Mouse (Mus musculus) lung, postnatal 0 days (tissue): ENCODE results near the gene Spata17.

ENCODE experiments used
- CTCF ChIP-seq: IDR thresholded peaks from 2 replicates; pipeline ENCODE4 v1.5.1; 2016; ENCODE audit warnings: antibody characterized with exemption, mild to moderate bottlenecking
- EP300 ChIP-seq: IDR thresholded peaks from 2 replicates; pipeline ENCODE4 v1.6.1; 2016; ENCODE audit warnings: antibody characterized with exemption, mild to moderate bottlenecking, control low read depth

GRCm38 (mm10) chr1:187155658-187156057 is 59.6 kb downstream of the Spata17 start:
- TF ChIP-seq CTCF (no peak), EP300 (no peak)
